In genomic region chr16:73483214-73483856, GRCm38 (mm10) we compare ENCODE assay signal across 16 mouse cellular contexts.
"Had no signal": no experiment of that assay in that cellular context is flagged by ENCODE, and none has a peak within 500 bp of the region (broad histone marks: within the 10 kb centered on the region; RNA-seq: fewer than 3 reads in every experiment).

No protein-coding gene starts in this region.

- H3K9ac ChIP-seq: limb, embryonic 12.5 days; liver, embryonic 13.5 days; liver, postnatal 0 days; lung, embryonic 15.5 days; midbrain, embryonic 15.5 days; neural tube, embryonic 13.5 days had no signal

- DNase-seq: kidney, postnatal 10 days; kidney, postnatal 4 days; liver; liver, embryonic 13.5 days; liver, postnatal 0 days; lung, postnatal 14 days; retina, postnatal 1 day; right cerebral cortex, postnatal 14 days; thymus, postnatal 4 days had no signal

- H3K4me1 ChIP-seq: limb, embryonic 12.5 days; liver, embryonic 13.5 days; lung, embryonic 15.5 days; megakaryocyte, embryonic 14.5 days; midbrain, embryonic 15.5 days; neural tube, embryonic 13.5 days had no signal

- H3K4me3 ChIP-seq: limb, embryonic 12.5 days; liver, embryonic 13.5 days; lung, embryonic 15.5 days; megakaryocyte, embryonic 14.5 days; midbrain, embryonic 15.5 days; neural tube, embryonic 13.5 days had no signal

- H3K9me3 ChIP-seq: limb, embryonic 12.5 days; liver, embryonic 13.5 days; lung, embryonic 15.5 days; midbrain, embryonic 15.5 days; neural tube, embryonic 13.5 days had no signal

- H3K36me3 ChIP-seq: limb, embryonic 12.5 days; liver, embryonic 13.5 days; lung, embryonic 15.5 days; midbrain, embryonic 15.5 days; neural tube, embryonic 13.5 days had no signal

- H3K27me3 ChIP-seq: limb, embryonic 12.5 days; liver, embryonic 13.5 days; lung, embryonic 15.5 days; megakaryocyte, embryonic 14.5 days; midbrain, embryonic 15.5 days; neural tube, embryonic 13.5 days had no signal

- ATAC-seq: liver, postnatal 0 days; midbrain, embryonic 15.5 days had no signal

- H3K27ac ChIP-seq: limb, embryonic 12.5 days; liver, embryonic 13.5 days; lung, embryonic 15.5 days; macrophage; midbrain, embryonic 15.5 days; neural tube, embryonic 13.5 days had no signal

- H3K4me2 ChIP-seq: limb, embryonic 12.5 days; liver, embryonic 13.5 days; lung, embryonic 15.5 days; midbrain, embryonic 11.5 days; midbrain, embryonic 15.5 days; neural tube, embryonic 13.5 days had no signal
